Mouse (Mus musculus) CH12.LX (cell line): ENCODE measurements around the gene Atg4b.

Experiments
- CHD2 ChIP-seq: IDR thresholded peaks from 2 replicates; pipeline ENCODE4 v1.6.1; 2011; ENCODE audit warnings: low read length, improper control_type of control experiment
- CTCF ChIP-seq, 2 experiments: IDR thresholded peaks in 1 of 2; conservative IDR thresholded peaks in 1 of 2; 2 replicates each; pipeline ENCODE4 v1.5.1; 2011 to 2012; ENCODE audit warnings: low read depth in 2 of 2, low read length in 2 of 2, improper control_type of control experiment in 1 of 2, inconsistent platforms in 1 of 2, mild to moderate bottlenecking in 1 of 2, moderate library complexity in 1 of 2
- ELF1 ChIP-seq: IDR thresholded peaks from 2 replicates; pipeline ENCODE4 v1.6.1; 2014; ENCODE audit warnings: low read depth, mild to moderate bottlenecking, inconsistent platforms, low read length, improper control_type of control experiment
- JUN ChIP-seq: IDR thresholded peaks from 2 replicates; pipeline ENCODE4 v1.6.1; 2011; ENCODE audit warnings: low read depth, mild to moderate bottlenecking, low read length, improper control_type of control experiment, moderate library complexity; ENCODE audit not compliant: insufficient read depth
- POLR2A ChIP-seq: IDR thresholded peaks from 2 replicates; pipeline ENCODE4 v1.6.1; 2011; ENCODE audit warnings: low read depth, mild to moderate bottlenecking, improper control_type of control experiment, low read length
- TBP ChIP-seq: conservative IDR thresholded peaks from 2 replicates; pipeline ENCODE4 v1.6.1; 2011; ENCODE audit warnings: low read depth, low read length, improper control_type of control experiment
- TCF12 ChIP-seq: IDR thresholded peaks from 2 replicates; pipeline ENCODE4 v1.6.1; 2014; ENCODE audit warnings: low read depth, mild to moderate bottlenecking, inconsistent platforms, low read length, improper control_type of control experiment
- USF1 ChIP-seq: IDR thresholded peaks from 2 replicates; pipeline ENCODE4 v1.6.1; 2014; ENCODE audit warnings: low read depth, mild to moderate bottlenecking, inconsistent platforms, low read length, improper control_type of control experiment
- USF2 ChIP-seq: conservative IDR thresholded peaks from 2 replicates; pipeline ENCODE4 v1.6.1; 2011; ENCODE audit warnings: low read depth, low read length, improper control_type of control experiment
- ZMIZ1 ChIP-seq: IDR thresholded peaks from 2 replicates; pipeline ENCODE4 v1.6.1; 2012; ENCODE audit warnings: low read depth, mild to moderate bottlenecking, inconsistent platforms, low read length, improper control_type of control experiment
- ZNF384 ChIP-seq: IDR thresholded peaks from 2 replicates; pipeline ENCODE4 v1.6.1; 2012; ENCODE audit warnings: low read depth, low read length, improper control_type of control experiment, inconsistent platforms

- TF ChIP-seq POLR2A (no peak), ELF1 (no peak), ZMIZ1 (no peak), CTCF (conservative IDR thresholded peaks at IDR 0.05 in 1 of 2, IDR thresholded peaks at IDR 0.05 in 1 of 2; ENCODE audit: low read depth in 2 of 2, low read length in 2 of 2) (no peak), JUN (no peak), USF1 (no peak), TBP (no peak), TCF12 (no peak), CHD2 (no peak), USF2 (no peak), ZNF384 (no peak)
Measured at GRCm38 (mm10) chr1:93753911-93754572, 2.7 kb downstream of the Atg4b start.
